Mouse (Mus musculus): Measurements from ENCODE around the gene Grip1.

DNA sequence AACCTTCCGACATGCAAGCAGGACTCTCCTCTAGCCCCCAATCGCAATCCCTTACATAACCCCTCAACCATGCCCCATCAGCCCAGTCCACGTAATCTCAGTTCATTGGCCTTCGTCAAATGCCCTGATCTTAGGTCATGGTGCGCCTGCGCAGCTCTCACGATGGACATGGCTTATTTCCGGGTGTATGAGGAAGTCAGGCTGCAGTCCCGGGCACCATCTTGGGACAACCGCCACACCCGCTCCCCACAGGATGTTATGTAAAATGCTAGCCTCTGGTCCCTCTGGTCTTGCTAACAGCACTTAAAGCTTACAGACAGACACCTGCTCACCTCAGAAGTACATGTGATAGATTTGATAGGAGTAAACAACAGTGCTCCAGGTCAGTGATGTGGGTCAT is 40.4 kb upstream of the Grip1 start:
- TF ChIP-seq CTCF (IDR thresholded peaks at IDR 0.05) (no peak), EP300 (IDR thresholded peaks at IDR 0.05) (no peak)
